Mouse (Mus musculus) spleen, adult 18-20 months (tissue): ENCODE data around the gene 4933415A04Rik.

Experiments
- DNase-seq, 2 experiments: peaks; one replicate each; pipeline ENCODE4 v3.0.0; 2022; ENCODE audit warnings: mixed read lengths in 2 of 2

Gene 4933415A04Rik

GRCm38 (mm10) chr11:43633165-43633564, 46.3 kb downstream of the 4933415A04Rik start:
- DNase-seq = no peak

DNA sequence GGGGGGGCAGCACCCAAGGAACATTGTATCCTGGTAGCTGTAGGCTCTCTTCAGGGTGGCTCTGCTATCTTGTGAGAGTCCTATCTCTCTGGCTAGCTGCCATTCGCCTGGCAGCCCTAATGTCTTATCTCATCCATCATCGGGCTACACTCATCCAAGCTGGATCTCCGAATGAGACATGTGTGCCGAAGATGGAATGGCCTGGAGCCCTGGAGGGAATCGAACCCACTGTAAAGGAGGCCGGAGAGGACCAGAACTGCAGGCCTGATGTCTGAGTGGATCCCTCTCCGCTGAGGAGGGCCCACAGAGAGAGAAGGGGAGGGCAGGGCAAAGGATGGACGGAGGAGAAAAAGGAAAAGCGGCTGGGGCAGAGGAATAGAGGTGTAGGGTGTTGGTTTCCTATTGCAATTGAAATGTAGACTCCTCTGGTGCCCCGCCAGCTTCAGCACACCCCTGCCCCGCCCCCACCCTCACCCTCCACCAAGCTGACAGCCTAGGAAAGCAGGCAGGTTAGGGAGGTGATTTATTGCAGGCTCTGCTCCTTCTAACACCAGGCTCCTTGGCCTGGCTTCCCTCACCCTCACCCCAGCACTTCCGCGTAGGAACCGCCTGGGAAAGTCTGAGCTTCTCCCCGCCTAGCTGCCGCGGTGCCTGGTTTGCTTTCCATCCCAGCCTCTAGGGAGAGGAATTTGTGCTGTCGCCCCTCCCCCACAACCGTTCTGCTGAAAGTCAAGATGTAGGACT, 47.0 kb downstream of the 4933415A04Rik start:
- no peak for DNase-seq

DNA sequence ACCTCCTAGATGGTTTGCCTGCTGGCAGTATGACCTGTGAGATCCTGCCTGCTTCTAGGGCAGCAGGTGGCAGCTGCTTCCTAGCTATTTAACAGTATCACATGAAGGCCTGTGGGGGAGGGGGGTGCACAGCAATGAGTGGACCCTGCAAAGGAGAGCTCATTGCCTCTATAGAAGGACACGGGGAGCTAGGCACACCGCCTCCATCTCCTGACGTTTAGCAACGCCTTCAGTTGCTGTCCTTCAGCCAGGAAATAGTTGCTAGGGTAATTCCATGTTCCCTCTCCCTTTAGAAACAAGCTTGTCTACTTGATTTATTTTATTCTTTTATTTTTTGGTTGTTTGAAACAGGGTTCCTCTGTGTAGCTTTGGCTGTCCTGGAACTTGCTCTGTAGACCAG, 49.9 kb downstream of the 4933415A04Rik start:
- DNase-seq = no peak

DNA sequence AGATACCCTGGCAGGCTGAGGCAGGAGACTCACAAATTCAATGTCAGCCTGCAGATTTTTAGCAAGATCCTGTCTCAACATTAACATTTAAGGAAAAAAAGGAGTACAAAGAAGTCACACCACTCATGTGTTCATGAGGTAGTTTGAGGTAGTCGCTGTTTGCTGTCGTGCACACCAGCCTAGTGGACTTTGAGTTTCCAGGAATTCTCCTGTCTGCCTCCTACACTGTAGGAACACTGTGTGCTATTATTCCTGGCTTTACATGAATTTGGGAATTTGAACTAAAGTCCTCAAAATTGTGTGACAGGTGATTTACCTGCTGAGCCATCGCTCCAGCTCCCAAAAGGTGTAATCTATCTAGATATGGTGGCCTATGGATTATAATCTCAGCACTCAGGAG, 51.6 kb downstream of the 4933415A04Rik start:
- DNase-seq = no peak
